Mouse (Mus musculus): ENCODE measurements around the gene Hapln1. TPM values are rescaled to one million over a fixed set of nuclear protein-coding genes. Genes with fewer than 3 reads are reported as not detected.

Gene Hapln1
- under 1 TPM; 0.05 to 0.07 TPM for total RNA-seq (2021)
- long read RNA-seq, experiment 1 = 0 reads
- long read RNA-seq, experiment 2 = 0 reads

GRCm38 (mm10) chr13:89539205-89539886 lies at the start of gene Hapln1:
Gene Hapln1, plus strand, starts transcription at chr13:89539796.
- no peak for DNase-seq
- intact Hi-C loops (cut with DNase I) = no loop called here

- DNase-seq = no peak
- intact Hi-C loops (cut with DNase I) = no loop called here
These were observed 46.4 kb upstream of the Hapln1 start for GRCm38 (mm10) chr13:89493169-89493568.

- intact Hi-C loops (cut with DNase I) = no loop called here
- no peak for DNase-seq
These were observed 45.9 kb upstream of the Hapln1 start for GRCm38 (mm10) chr13:89493678-89494077.

GRCm38 (mm10) chr13:89496569-89496968 lies 43.0 kb upstream of the Hapln1 start:
- intact Hi-C loops (cut with DNase I) = no loop called here
- no peak for DNase-seq

GRCm38 (mm10) chr13:89499419-89499818 lies 40.2 kb upstream of the Hapln1 start:
- intact Hi-C loops (cut with DNase I) = no loop called here
- no peak for DNase-seq

- intact Hi-C loops (cut with DNase I) = no loop called here
- DNase-seq = no peak
These were observed 18.1 kb upstream of the Hapln1 start for GRCm38 (mm10) chr13:89521507-89521908.

GRCm38 (mm10) chr13:89528716-89529115 lies 10.9 kb upstream of the Hapln1 start:
- intact Hi-C loops (cut with DNase I) = no loop called here
- DNase-seq = no peak

GRCm38 (mm10) chr13:89530386-89530785 lies 9.2 kb upstream of the Hapln1 start:
- intact Hi-C loops (cut with DNase I) = no loop called here
- DNase-seq = no peak

- no peak for DNase-seq
- intact Hi-C loops (cut with DNase I) = loop anchor here (10.0 kb wide), 1 partner anchor 1305 kb away; no protein-coding TSS in a partner anchor
These were observed 280 bp downstream of the Hapln1 start for GRCm38 (mm10) chr13:89539887-89540264.

- intact Hi-C loops (cut with DNase I) = loop anchor here (10.0 kb wide), 1 partner anchor 1304 kb away; no protein-coding TSS in a partner anchor
- DNase-seq = no peak
These were observed 846 bp downstream of the Hapln1 start for GRCm38 (mm10) chr13:89540301-89540982.

- intact Hi-C loops (cut with DNase I) = loop anchor here (10.0 kb wide), 1 partner anchor 1302 kb away; no protein-coding TSS in a partner anchor
- DNase-seq = no peak
These were observed 3.4 kb downstream of the Hapln1 start for GRCm38 (mm10) chr13:89543003-89543402.

GRCm38 (mm10) chr13:89548203-89548740 lies 8.7 kb downstream of the Hapln1 start:
- intact Hi-C loops (cut with DNase I) = loop anchor here (5.0 to 10.0 kb wide), 2 partner anchors 89 to 1297 kb away; no protein-coding TSS in a partner anchor
- peak in 1 of 2 experiments; percentile 22 for DNase-seq

GRCm38 (mm10) chr13:89549507-89549906 lies 9.9 kb downstream of the Hapln1 start:
- intact Hi-C loops (cut with DNase I) = loop anchor here (5.0 to 10.0 kb wide), 2 partner anchors 88 to 1295 kb away; no protein-coding TSS in a partner anchor
- DNase-seq = no peak

GRCm38 (mm10) chr13:89551502-89551901 lies 11.9 kb downstream of the Hapln1 start:
- no peak for DNase-seq
- intact Hi-C loops (cut with DNase I) = no loop called here

GRCm38 (mm10) chr13:89564518-89564917 lies 24.9 kb downstream of the Hapln1 start:
- intact Hi-C loops (cut with DNase I) = no loop called here
- DNase-seq = no peak

GRCm38 (mm10) chr13:89566300-89566699 lies 26.7 kb downstream of the Hapln1 start:
- DNase-seq = no peak
- intact Hi-C loops (cut with DNase I) = no loop called here

- intact Hi-C loops (cut with DNase I) = no loop called here
- no peak for DNase-seq
These were observed 39.5 kb downstream of the Hapln1 start for GRCm38 (mm10) chr13:89579115-89579514.

- no peak for DNase-seq
- intact Hi-C loops (cut with DNase I) = no loop called here
These were observed 43.6 kb downstream of the Hapln1 start for GRCm38 (mm10) chr13:89583138-89583746.

- no peak for DNase-seq
- intact Hi-C loops (cut with DNase I) = no loop called here
These were observed 44.4 kb downstream of the Hapln1 start for GRCm38 (mm10) chr13:89583747-89584738.

- DNase-seq = no peak
These were observed 45.5 kb downstream of the Hapln1 start for GRCm38 (mm10) chr13:89585144-89585543.

More at GRCm38 (mm10) chr13:89585144-89585543, 45.5 kb downstream of the Hapln1 start:
- intact Hi-C loops (cut with DNase I) = no loop called here

Data from gastrocnemius, postnatal 36 days (tissue).